Mouse (Mus musculus) adrenal gland, postnatal 36 days (tissue): ENCODE measurements around the gene Sez6l. TPM values are rescaled to one million over a fixed set of nuclear protein-coding genes. Genes with fewer than 3 reads are reported as not detected.
A peak's percentile ranks its signal among the peaks of the same experiment; 100 is the strongest.

Experiments used
- DNase-seq, 2 experiments: peaks; one replicate each; pipeline ENCODE4 v3.0.0; 2021; ENCODE audit warnings: mixed read lengths in 1 of 2
- total RNA-seq, 2 experiments: library from RNA; stranded (reverse); gene quantifications; 2 replicates each; pipeline ENCODE4 v1.2.3; 2021

Gene Sez6l
- total RNA-seq, 2 experiments from 2014 or later = 3.6 to 8.7 TPM

DNA sequence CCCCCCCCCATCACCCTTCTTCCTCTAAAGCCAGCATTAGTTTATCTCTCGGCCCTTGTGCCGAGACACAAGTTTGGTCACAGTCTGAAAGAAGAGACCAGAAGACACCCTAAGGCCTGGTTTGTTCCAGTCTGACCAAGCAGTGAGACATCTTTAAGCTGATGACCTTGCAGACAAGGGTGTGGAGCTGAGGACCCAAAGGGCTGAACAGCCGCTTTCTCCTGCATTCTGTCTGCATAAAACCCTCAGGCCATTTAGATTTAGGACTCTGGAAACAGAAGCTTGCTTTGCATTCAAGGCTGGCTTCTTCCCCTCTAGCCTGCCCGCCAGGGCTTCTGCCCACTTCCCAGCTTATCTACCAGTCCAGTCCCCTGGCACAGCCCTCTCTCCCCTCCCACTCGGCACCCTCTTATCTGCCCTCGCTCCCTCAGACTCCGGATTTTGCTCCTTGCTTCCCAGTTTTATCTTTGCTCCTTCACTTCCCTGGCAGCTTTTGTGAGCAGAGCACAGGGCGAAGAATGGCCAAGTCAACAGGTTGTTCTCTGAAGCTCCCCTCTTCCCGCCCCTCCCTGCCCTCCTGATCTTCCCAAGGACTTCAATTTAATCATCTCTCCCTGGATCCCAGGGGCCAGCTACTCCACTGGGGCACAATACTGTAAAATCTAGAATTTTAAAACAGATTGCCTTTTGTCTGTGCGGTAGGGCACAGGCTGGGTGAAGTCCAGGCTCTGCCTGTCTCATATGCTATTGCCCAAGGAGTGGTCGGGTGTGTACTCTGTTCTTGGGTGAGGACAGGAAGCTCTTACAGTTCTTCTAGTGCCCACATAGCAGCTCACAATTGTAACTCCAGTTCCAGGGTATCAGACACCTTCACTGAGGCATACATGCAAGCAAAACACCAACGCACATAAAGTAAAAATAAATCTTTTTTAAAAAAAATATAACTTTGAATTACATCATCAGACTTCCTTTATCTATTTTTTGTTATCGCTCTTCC is 77.8 kb downstream of the Sez6l start:
- no peak for DNase-seq

DNA sequence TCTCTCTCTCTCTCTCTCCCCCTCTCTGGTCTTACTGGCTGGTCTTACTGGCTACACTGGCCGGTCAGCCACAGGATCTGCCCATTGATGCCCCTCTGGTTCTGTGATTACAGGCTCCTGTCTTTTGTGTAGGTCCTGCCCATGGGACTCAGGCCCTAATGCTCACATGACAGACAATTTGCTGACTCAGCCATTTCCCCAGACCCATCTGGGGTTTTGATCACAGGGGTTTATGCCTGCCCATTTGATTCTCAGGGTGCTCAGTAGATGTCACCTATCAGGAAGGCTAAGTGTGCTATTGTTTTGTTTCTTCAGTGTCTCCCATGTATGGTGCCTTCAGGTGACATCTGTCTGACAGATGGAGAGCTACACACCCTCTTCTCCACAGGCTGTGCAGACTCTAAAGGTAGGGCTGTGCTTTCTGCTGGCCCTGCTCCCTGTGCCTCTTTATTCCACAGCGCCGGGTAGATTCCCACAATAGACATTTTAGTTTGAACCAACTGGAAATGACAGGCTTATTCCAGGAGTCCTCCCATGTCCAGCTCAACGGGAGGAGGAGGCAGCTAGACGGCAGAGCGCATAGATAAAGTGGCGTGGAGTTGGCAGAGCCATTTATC is 80.1 kb downstream of the Sez6l start:
- no peak for DNase-seq

DNA sequence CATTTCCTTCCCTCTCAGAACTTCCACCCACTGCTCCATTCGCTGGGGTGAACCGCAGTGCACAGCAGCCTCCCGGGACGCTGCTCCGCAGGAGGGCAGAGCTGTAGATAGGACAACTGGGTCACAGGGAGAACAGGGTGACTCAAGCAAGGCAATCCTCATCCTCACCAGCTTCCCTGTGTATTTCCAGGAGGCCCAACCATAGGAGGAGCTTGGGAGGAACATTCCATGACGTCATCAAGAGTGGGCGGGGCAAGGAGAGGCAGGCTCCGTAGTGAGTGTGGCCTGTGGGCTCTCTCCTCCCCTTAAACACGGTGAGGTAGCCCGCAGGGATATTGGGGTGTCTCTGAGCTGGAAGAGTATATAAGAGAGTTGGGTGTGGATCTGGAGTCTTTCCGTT is 83.5 kb downstream of the Sez6l start:
- DNase-seq = peak; percentile 24 to 27

DNA sequence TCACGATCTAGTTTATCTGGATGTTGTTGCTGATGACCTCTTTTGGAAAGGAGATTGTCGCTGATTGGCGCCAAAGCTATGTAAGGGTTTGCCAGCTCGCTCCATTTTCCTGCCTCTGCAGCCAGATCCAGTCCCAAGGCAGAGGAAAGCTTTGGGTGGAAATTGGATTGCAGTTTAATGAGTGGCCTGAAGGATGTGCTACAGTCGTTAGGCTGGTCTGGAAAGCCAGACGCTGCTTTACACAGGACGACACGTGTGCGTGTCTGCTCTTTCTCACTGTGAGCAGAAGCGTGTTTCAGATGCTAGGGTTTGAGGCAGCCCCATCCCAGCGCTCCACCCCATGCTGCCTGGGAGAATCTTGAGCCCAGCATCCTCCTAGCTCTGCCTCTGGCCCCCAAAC is 85.5 kb downstream of the Sez6l start:
- no peak for DNase-seq

DNA sequence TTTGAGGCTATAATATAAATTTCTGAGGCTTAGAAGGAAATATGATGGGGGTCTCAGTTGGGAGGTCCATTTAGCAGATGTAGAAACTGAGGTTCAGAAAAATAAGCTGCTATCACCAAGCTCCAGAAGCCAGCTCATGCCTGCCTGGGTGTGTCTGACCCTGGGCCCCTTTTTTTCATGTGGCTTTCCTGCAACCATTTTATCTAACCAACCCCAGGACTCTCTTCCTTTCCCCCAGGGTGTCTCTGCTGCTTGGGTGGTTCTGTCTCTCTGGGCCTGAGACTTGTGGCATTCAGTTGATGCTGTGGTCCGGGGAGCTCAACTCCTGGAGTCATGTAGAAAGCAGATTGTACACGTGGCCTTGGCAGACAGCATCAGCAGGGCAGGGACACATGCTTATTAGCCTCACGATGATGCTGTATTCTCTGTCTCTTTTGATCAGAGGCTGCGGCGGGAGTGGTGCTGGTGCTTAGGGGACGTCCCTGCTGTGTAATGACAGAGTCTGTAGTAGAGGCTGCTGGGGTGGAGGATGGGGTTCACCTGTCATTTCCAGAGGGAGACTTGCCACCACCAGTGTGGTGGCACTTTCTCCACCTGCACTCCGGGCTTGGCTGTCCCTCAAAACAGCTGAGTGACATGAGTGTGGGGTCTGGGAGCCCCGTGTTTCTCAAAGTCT is 88.7 kb downstream of the Sez6l start:
- DNase-seq = no peak

DNA sequence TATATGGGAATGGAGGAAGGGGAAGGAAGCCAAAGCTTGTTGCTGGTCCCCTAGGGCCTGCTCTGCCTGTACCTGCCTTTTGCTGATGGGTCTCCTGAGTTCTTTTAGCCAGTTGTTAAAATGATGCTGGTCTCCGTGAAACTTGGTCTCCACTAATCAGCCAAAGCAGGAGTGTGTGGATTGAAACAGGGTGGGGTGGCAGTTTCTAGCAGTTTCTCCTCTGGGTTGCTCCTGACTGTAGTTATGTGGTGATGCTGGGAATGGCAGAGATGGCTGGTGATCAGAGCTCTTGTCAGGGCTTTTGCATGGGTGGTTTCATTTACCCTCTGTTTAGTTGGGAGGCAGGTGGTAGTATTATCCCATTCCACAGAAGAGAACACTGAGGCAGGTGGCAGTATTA is 89.5 kb downstream of the Sez6l start:
- DNase-seq = no peak

DNA sequence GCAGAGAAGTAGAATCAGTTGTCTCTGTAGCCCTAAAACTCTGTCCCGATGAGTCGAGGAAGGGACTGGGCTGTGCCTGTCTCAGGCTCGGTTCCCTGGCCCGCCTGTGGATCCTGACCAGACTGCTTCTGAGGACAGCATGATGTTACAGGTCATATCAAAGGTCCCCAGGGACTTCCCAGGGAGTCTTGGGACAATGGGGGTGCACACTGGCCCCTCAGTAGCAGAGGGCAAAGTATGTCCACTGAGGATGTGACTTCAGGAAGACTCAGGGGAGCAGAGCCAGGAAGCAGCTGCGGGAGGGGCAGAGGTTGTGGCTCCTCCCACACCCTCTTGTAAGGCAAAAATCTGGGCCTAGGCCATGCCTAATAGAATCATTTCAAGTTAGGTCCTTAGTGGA is 90.6 kb downstream of the Sez6l start:
- peak; percentile 20 to 32 for DNase-seq

DNA sequence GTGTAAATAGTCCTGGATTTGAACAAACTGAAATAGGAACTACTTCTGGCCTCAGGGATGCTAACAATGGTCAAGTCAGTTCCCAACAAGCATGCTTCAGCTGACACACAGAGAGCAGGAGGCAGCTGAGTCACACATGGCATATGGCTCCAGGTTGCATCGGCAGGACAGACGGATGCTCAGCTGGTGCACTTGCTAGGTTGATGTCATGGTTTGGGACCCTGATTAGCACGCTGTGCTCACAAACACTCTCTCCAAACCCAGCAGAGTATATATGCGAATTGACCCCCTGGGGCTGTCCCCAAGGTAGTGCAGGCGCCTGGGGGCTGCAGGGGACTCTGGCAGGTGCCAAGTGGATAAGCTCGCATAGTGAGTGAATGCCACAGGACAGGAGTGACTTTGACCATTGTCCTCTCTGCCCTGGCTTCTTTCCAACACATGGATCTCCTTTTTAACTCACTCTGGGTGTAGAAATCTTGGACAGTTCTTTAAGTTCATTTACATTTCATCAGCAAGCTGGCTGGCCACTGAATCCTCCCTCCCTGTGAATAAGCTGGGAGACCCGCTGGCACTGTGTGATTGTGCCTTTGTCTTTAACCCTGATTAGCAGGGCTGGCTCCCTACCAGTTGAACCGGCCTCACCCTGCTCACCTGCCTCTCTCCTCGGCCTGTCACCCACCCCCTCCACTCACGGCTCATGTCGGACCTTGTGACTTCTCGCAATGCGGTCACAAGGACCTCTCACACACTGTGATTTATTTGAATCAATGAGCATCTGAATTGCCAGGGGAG is 91.9 kb downstream of the Sez6l start:
- DNase-seq = no peak

DNA sequence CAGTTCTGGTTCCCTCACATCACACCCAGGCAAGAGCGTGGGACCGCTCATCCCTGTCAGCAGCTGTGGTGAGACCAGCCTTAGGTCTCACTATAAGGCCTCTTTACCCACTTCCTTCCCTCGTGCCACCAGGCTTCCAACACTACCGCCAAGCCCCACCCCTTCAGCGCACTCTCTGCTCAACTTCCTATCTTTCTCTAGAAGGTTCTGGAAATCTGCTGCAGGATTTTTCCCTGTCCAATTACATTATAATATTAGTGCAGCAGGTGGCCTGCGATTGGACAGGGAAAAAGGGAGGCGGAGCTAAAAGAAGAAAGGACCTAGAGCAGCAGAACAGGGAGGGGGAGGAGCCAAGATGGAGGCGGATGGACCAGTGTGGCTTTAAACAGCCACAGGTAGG is 94.0 kb downstream of the Sez6l start:
- DNase-seq = no peak

DNA sequence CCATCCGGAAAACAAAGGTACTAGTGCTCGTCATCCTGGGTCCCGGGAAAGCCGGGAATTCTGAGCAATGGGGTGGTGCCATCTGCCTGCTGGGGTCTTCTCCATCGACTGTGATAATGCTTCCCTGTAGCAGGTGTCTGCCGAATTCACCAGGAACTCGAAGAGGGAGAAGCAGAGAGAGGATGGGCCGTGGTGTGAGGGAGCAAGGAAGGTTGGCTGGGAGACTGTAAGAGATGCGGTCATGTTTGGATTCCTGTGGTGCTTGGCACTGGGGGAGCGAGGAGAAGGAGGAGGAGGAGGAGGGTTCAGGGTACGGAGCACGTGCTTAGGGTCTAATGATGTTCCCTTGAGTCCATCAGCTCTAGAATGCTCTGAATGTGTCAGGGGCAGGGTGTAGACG is 94.4 kb downstream of the Sez6l start:
- no peak for DNase-seq

DNA sequence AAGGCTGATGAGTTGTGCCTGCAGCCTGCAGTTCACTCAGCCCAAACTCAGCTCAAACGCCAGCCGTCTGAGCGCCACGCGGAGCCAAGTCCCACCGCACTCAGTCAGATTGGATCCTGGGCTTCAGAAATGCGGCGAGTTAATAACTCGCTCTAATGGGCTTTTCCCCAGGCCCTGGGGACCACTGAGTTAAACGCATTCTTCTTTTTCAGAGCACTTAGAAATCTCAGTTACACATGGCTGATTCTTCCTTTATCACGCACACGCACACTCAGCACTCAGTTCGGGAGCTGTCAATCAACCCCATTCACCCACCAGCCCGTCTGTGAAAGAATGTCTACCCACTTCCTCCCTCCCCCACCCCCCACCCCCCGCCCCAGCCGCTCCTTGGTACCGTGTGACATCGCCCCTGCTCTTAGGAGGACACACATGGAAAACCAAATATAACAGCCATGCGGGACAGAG is 95.0 kb downstream of the Sez6l start:
- no peak for DNase-seq

DNA sequence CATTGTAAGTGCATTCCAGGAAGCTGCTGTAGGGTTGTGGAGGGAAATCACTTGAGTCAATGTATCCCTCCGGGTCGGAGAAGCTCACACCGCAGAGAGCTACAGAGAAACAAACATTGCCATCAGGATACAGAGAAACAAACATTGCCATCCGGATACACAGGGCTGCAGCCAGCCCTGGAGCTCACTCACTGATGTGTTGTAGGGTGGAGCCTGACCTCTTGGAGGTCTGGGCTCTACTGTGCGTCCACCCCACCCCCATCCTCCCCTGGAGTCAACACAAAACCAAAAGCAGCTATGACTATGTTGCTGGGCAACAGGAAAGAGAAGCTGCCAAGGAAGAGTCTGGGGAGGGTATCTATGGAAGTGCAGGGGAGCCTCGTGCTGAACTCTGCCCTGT is 103.5 kb downstream of the Sez6l start:
- no peak for DNase-seq

DNA sequence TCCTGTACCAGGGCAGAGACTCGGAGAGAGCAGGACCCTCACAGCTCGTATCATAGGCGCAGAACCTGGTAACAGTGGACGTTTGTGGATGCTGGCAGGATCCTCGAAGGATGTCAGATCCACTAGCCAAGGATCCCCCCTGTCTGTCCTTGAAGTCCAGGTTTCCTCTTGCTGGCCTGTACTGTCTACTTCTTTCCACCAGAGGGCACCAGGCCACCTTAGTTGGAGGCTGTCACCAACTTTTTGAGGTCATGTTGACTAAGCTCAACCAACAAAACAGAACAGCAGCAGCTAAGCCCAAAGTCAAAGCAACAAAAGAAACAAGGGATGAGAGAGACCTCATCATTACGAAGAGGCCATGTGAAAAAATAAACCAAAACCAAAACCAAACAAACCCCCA is 106.8 kb downstream of the Sez6l start:
- DNase-seq = peak; percentile 40 to 62

DNA sequence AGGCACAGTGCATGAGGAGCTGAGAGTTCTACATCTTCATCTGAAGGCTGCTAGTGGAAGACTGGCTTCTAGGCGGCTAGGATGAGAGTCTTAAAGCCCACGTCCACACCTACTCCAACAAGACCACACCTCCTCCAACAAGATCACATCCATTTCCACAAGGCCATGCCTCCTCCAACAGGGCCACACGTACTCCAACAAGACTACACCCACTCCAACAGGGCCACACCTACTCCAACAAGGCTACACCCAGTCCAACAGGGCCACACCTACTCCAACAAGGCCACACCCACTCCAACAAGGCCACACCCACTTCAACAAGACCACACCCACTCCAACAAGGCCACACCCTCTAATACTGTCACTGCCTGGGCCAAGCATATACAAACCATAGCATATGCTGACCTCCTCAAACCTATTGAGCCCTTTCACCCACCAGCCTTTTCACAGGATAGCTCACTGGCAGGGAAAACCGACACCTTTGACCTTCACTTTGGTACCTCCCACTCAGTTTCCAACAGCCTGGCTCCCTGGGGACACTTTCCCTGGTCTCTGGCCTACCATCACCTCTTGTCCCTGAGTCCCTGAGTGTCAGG is 107.9 kb downstream of the Sez6l start:
- DNase-seq = no peak

DNA sequence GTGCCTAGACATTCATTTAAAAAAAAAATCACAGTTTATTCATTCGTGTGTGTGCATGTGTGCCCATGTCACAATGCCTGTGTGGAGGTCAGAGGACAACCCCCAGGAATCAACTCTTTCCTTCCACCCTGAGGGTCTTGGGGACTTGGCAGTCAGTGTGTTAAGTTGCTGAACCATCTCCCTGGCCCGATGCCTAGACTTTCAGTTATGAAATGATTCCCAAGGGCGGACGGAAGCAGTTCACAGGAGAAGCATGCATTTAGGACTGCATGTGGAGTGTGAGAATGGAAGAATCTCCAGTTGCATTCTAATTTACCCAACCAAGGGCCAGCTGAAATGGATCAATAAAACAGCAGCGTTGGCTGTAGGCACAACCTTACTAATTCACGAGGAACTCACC is 110.7 kb downstream of the Sez6l start:
- DNase-seq = peak; percentile 32 to 43

DNA sequence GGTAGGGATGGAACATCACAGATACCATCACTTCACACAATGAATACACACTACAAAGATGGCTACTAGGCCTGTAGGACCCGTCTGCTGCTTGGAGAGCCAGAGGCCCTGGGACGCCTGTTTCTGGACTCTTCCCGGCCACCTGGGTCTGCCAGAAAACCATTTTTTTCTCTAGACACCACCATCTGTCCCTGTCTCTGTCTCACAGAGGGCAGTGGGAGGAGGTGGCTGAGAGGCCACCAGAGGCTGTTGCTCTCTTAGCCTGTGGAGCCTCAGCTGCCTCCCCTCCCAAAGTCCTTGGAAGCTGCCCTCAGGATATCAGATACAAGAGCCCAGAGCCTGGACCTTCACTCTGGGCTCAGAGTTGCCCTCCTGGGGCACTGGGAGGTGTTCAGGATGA is 117.1 kb downstream of the Sez6l start:
- DNase-seq = no peak

DNA sequence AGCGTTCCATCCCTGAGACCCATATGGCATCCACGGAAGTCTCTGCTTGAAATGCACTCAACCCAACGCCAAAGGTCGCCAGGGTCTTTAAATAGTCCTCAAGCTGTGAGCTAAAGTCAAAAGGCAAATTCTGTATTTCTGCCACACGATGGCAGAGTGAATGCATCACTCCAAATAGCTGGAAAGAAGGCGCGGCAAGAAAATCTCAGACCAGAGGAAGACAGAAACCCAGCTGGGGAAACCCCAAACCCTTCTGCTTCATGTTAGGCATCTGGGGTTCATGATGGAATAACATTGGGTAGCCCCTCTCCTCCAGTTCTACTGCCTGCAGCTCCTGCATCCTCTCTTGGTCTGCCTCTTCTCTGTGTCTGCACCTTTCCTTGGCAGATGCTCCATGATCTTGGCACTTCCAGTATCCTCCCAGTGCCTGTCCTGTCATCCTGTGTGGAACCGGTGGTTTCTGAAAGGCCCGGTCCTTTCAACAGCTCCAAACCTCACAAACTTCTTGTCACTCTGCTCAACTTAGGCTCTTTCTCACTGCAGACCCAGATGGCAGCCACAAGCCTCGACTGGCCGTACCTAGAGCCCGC is 121.9 kb downstream of the Sez6l start:
- no peak for DNase-seq

DNA sequence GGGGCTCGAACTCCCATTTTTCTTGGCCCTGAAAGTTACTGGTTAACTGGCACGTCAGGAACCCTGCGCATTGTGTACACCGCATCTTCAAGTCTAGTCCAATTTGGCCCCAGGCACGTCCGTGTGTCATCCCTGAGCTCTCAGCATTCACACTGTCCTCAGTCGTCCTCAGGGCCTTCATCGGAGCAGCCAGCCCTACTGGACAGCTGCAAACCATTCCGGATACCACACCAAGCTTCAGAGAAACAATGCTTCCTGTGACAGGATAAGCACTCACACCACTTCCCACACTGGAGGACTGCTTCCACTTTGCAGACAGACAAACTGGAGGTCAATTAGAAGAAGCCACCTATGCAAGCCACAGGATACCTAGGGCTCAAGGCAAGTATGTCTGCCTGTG is 123.9 kb downstream of the Sez6l start:
- no peak for DNase-seq

DNA sequence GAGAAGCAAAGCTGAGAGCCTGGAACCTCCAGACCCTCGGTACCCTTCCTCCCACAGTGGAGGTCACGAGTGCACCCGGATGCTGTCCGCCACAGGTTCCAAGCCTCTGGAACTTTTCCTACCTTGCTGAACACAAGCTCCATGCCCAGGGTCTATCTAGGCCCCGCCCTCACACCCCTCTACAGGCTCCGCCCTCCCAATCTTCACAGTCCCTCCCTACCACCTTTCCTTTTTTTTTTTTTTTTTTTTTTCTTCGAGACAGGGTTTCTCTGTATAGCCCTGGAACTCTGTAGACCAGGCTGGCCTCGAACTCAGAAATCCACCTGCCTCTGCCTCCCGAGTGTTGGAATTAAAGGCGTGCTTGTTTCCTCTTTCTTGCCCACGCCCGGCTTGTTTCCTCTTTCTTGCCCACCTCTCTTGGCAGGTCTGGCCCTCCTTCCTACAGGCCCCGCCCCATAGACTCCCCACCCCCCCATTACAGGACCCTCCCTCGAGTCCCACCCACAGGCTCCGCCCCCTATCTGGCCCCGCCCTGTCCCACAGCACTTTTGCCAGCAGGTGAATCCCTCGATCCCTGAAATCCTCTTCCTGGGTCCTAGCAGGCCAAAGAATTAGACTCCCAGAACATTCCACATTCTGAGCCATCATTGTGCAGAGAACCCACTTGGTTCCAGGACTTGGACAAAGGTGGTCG is 128.1 kb downstream of the Sez6l start, which contains the start of gene Gm6588:
Gm6588 (plus strand) TSS at position 680 of the 694 bp plus-strand sequence.
- DNase-seq = no peak

DNA sequence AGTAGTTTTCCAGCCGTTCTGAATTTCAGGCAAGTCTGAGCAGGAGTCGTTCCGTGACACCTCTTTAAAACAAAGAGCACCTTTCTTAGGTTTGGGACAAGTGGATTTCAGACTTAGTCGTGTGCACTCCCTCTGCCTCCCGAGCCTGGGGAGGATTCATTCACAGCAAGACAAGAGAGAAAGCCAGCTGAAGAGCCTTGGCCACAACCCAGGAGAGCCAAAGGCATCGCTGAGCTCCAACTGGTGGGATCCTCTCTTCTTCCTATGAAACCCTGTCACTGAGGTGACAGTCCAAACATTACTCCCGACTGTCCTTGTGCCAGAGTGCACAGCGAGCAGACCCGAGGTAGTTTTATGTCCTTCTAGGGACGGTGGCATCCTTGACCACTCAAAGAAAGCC is 138.4 kb downstream of the Sez6l start:
- DNase-seq = no peak

DNA sequence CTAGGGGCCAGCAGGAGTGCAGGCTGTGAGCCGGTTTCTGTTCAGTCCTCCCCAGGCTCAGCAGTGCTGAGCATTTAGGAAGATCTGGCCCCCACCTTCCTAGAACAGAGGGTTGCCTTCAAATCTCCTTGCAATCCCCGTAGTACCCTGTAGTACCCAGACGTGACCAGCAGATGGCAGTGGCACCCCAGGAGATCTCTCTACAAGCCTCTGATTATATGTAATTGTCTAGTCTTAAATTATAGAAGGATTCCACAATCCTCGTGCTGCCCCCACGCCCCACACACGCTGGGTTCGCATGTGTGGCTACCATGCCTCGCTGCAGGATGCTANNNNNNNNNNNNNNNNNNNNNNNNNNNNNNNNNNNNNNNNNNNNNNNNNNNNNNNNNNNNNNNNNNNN is 144.0 kb downstream of the Sez6l start:
- peak; percentile 71 to 80 for DNase-seq
